Mouse (Mus musculus): ENCODE measurements at regions not wholly inside any gene's neighbourhood (a gene's known extent, or its start where the extent isn't known, plus 50 kb on each side); places are given as distances from the start of the nearest gene placed in this dataset.

GRCm38 (mm10) chr15:37166744-37167143 is 159.2 kb upstream of the Zfp706 start:
- no peak overlapping the region for H3K9ac ChIP-seq (replicated peaks; ENCODE audit: low read depth, low read length)
- no peaks in the 10 kb centered on the region for H3K36me3 ChIP-seq (replicated peaks; ENCODE audit: control insufficient read depth, insufficient read depth, low read length)
- WGBS: 75% methylated on average over 3 of the region's 3 CpGs
- DNase-seq (ENCODE audit: low spot score): no peak
- 0 out of 2 replicates have a peak, but pooled peaks cover 6% of the 10 kb centered on the region for H3K4me1 ChIP-seq (ENCODE audit: control insufficient read depth, insufficient read depth)
- no peak overlapping the region for H3K4me3 ChIP-seq (ENCODE audit: low read depth, low read length)
- no peak for ATAC-seq (ENCODE audit: insufficient read depth, low read depth)
- TF ChIP-seq EP300 (IDR thresholded peaks at IDR 0.05; ENCODE audit: low read depth): no peak
- no peak for TF ChIP-seq CTCF (IDR thresholded peaks at IDR 0.05; ENCODE audit: low read depth)
- no peak overlapping the region for H3K27ac ChIP-seq (ENCODE audit: low read depth)
- no peaks in the 10 kb centered on the region for H3K27me3 ChIP-seq (ENCODE audit: control insufficient read depth, insufficient read depth, low read length)
- no peaks in the 10 kb centered on the region for H3K9me3 ChIP-seq (replicated peaks; ENCODE audit: control insufficient read depth, low read length)
- no peak overlapping the region for H3K4me2 ChIP-seq (ENCODE audit: low read depth, low read length)

GRCm38 (mm10) chr15:37165887-37166507 is 158.4 kb upstream of the Zfp706 start:
- DNase-seq (ENCODE audit: low spot score) (peak; percentile 22), ATAC-seq (ENCODE audit: insufficient read depth, low read depth) (no peak)
- no peaks in the 10 kb centered on the region for H3K36me3 ChIP-seq (replicated peaks; ENCODE audit: control insufficient read depth, insufficient read depth, low read length)
- H3K27ac ChIP-seq (ENCODE audit: low read depth): no peak overlapping the region
- no peaks in the 10 kb centered on the region for H3K27me3 ChIP-seq (ENCODE audit: control insufficient read depth, insufficient read depth, low read length)
- H3K4me2 ChIP-seq (ENCODE audit: low read depth, low read length): peak overlapping the region; percentile 44
- no peak for TF ChIP-seq CTCF (IDR thresholded peaks at IDR 0.05; ENCODE audit: low read depth)
- TF ChIP-seq EP300 (IDR thresholded peaks at IDR 0.05; ENCODE audit: low read depth): no peak
- WGBS: 11% methylated on average over 12 of the region's 12 CpGs
- no peaks in the 10 kb centered on the region for H3K9me3 ChIP-seq (replicated peaks; ENCODE audit: control insufficient read depth, low read length)
- H3K9ac ChIP-seq (replicated peaks; ENCODE audit: low read depth, low read length): 0 out of 2 replicates have a peak overlapping the region, but pooled peaks have one; percentile 13
- H3K4me3 ChIP-seq (ENCODE audit: low read depth, low read length): no peak overlapping the region
- H3K4me1 ChIP-seq (ENCODE audit: control insufficient read depth, insufficient read depth): 0 out of 2 replicates have a peak, but pooled peaks cover 6% of the 10 kb centered on the region

- no peak overlapping the region for H3K4me2 ChIP-seq (ENCODE audit: low read depth, low read length)
- no peak overlapping the region for H3K9ac ChIP-seq (replicated peaks; ENCODE audit: low read depth, low read length)
- no peak for DNase-seq (ENCODE audit: low spot score)
- no peak overlapping the region for H3K4me3 ChIP-seq (ENCODE audit: low read depth, low read length)
- H3K27me3 ChIP-seq (ENCODE audit: control insufficient read depth, insufficient read depth, low read length): no peaks in the 10 kb centered on the region
- ATAC-seq (ENCODE audit: insufficient read depth, low read depth): no peak
- H3K4me1 ChIP-seq (ENCODE audit: control insufficient read depth, insufficient read depth): 0 out of 2 replicates have a peak, but pooled peaks cover 6% of the 10 kb centered on the region
- no peaks in the 10 kb centered on the region for H3K9me3 ChIP-seq (replicated peaks; ENCODE audit: control insufficient read depth, low read length)
- H3K36me3 ChIP-seq (replicated peaks; ENCODE audit: control insufficient read depth, insufficient read depth, low read length): no peaks in the 10 kb centered on the region
- H3K27ac ChIP-seq (ENCODE audit: low read depth): no peak overlapping the region
- TF ChIP-seq CTCF (IDR thresholded peaks at IDR 0.05; ENCODE audit: low read depth) (no peak), EP300 (IDR thresholded peaks at IDR 0.05; ENCODE audit: low read depth) (no peak)
- 61% methylated on average over 2 of the region's 2 CpGs for WGBS
These were observed 157.6 kb upstream of the Zfp706 start for GRCm38 (mm10) chr15:37165216-37165615.

GRCm38 (mm10) chr15:37164191-37165135 is 156.9 kb upstream of the Zfp706 start:
- no peak for ATAC-seq (ENCODE audit: insufficient read depth, low read depth)
- WGBS: 49% methylated on average over 15 of the region's 15 CpGs
- no peak overlapping the region for H3K9ac ChIP-seq (replicated peaks; ENCODE audit: low read depth, low read length)
- DNase-seq (ENCODE audit: low spot score): no peak
- H3K27me3 ChIP-seq (ENCODE audit: control insufficient read depth, insufficient read depth, low read length): no peaks in the 10 kb centered on the region
- H3K9me3 ChIP-seq (replicated peaks; ENCODE audit: control insufficient read depth, low read length): no peaks in the 10 kb centered on the region
- H3K4me1 ChIP-seq (ENCODE audit: control insufficient read depth, insufficient read depth): 0 out of 2 replicates have a peak, but pooled peaks cover 6% of the 10 kb centered on the region
- no peak overlapping the region for H3K4me2 ChIP-seq (ENCODE audit: low read depth, low read length)
- H3K4me3 ChIP-seq (ENCODE audit: low read depth, low read length): no peak overlapping the region
- no peak overlapping the region for H3K27ac ChIP-seq (ENCODE audit: low read depth)
- H3K36me3 ChIP-seq (replicated peaks; ENCODE audit: control insufficient read depth, insufficient read depth, low read length): no peaks in the 10 kb centered on the region
- TF ChIP-seq CTCF (IDR thresholded peaks at IDR 0.05; ENCODE audit: low read depth) (no peak), EP300 (IDR thresholded peaks at IDR 0.05; ENCODE audit: low read depth) (no peak)

GRCm38 (mm10) chr15:37159956-37160355 is 152.4 kb upstream of the Zfp706 start:
- H3K9ac ChIP-seq (replicated peaks; ENCODE audit: low read depth, low read length): no peak overlapping the region
- no peak overlapping the region for H3K4me2 ChIP-seq (ENCODE audit: low read depth, low read length)
- H3K27me3 ChIP-seq (ENCODE audit: control insufficient read depth, insufficient read depth, low read length): no peaks in the 10 kb centered on the region
- no peak for ATAC-seq (ENCODE audit: insufficient read depth, low read depth)
- DNase-seq (ENCODE audit: low spot score): no peak
- TF ChIP-seq EP300 (IDR thresholded peaks at IDR 0.05; ENCODE audit: low read depth): no peak
- TF ChIP-seq CTCF (IDR thresholded peaks at IDR 0.05; ENCODE audit: low read depth): no peak
- WGBS: 67% methylated on average over 4 of the region's 4 CpGs
- no peaks in the 10 kb centered on the region for H3K4me1 ChIP-seq (ENCODE audit: control insufficient read depth, insufficient read depth)
- H3K4me3 ChIP-seq (ENCODE audit: low read depth, low read length): no peak overlapping the region
- H3K36me3 ChIP-seq (replicated peaks; ENCODE audit: control insufficient read depth, insufficient read depth, low read length): no peaks in the 10 kb centered on the region
- H3K27ac ChIP-seq (ENCODE audit: low read depth): no peak overlapping the region
- no peaks in the 10 kb centered on the region for H3K9me3 ChIP-seq (replicated peaks; ENCODE audit: control insufficient read depth, low read length)

Data from heart, postnatal 0 days (tissue).